Mouse (Mus musculus): ENCODE measurements at regions not wholly inside any gene's neighbourhood (a gene's known extent, or its start where the extent isn't known, plus 50 kb on each side); places are given as distances from the start of the nearest gene placed in this dataset.

DNA sequence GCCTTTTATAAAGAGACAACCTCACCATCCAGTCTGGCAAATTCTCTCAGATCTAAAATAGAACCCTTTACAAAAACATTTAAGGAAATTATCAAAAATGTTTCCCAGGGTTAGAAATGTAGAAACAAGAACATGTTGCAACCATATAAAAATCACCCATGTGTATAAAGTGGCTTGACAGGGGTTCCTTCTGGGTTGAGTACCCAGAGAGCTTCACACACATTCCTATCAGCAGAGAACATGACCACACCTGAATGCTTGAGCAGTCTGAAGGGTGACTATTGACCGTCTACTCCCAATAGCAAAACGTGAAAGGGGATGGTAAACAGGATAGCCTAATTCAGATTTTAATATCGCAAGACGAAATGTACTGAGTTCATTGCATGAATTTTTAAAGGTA, 57.8 kb upstream of the Zfand5 start:
- DNase-seq = no peak

DNA sequence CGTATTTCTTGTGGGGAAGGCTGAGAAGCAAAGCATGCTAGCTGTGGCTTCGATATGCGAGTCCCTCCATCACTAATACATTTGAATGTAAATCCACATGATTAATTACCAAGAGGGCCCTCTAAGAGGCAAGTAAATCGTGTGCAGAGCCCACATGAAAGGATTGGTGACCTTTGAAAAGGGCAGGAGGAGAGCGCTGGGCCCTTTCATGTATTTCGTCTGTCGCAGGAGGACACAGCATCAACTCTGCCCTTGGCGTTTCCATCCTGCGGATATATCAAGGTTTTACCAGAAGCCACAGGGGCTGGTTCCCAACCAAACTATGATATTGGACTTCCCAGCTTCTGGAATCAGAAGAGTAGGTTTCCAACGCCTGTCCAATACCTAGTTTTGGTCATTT, 78.6 kb upstream of the Zfand5 start:
- no peak for DNase-seq

DNA sequence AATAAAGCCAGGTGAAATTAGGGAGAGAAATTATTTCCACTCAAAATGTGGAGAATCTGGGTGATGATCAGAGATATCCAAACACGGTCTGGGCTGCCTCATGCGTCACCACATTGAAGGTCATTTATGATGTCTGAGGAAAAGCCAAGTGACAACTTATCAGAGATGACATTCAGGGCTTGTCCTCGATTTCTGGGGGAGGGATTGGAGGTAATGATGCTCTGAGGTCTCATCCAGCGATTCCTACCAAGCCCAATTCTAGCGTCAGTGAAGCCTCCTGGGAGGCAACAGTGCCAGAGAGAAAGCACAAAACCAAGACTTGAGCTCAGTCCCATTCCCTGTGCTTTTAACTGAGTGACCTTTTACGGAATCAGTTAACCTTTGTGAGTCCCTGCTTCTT, 79.5 kb upstream of the Zfand5 start:
- no peak for DNase-seq

DNA sequence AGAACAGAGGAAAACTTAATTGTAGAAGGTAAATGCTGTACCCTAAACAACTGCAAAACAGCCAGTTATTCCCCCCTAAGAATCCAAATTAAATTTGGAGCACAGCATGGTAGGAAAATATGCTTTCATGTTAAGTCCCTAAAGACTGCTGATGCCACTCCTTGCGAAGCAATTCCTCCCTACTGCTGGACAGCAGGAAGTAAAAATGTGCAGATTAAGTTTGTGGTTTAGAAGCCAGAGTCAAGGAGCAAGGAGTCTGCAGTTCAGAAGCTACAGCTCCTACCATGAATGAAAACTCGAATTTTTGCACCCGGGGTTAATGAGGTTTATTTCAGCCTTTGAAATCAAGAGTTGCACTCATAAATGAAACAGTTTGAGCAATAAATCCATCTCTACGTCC, 82.9 kb upstream of the Zfand5 start:
- no peak for DNase-seq

DNA sequence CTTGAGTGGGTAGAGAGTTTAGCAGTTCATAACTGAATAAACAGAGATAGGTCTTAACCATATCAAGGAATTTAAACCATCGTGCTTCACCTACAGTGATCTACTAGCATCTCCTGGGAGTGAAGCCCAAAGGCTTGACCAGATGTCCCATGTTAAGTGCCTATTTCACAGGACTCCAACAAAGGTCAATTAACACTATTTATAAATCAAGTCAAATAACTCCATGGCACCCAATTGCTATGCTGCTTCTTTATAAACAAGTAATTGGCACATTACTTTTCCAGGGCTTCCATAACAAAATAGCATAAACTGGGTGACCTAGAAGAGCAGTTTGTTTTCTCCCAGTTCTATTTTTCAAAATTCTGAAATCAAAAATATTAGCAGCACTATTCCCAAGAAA, 85.4 kb upstream of the Zfand5 start:
- no peak for DNase-seq

GRCm38 (mm10) chr19:21186016-21186415, 86.1 kb upstream of the Zfand5 start:
- peak; percentile 62 for DNase-seq

DNA sequence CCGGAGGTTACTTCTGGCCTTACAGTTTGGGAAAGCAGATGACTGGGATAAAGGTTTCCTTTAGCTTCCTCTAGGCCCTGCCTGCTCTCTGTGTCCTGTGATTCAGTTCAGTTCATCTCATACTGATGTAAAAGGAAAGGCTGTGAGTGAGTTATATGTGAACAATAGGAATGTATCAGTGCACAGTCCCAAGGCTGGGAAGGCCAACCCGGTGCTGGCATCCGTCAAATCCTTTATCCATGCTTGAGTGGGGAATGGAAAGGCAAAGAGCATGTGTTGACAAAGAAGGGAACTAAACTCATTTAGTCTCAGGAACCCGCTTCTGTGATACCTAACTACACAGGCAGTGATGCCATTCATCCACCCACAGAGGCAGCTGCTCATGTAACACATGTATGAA, 89.0 kb upstream of the Zfand5 start:
- no peak for DNase-seq

- no peak for DNase-seq
Measured at GRCm38 (mm10) chr19:21179886-21180285, 92.2 kb upstream of the Zfand5 start.

DNA sequence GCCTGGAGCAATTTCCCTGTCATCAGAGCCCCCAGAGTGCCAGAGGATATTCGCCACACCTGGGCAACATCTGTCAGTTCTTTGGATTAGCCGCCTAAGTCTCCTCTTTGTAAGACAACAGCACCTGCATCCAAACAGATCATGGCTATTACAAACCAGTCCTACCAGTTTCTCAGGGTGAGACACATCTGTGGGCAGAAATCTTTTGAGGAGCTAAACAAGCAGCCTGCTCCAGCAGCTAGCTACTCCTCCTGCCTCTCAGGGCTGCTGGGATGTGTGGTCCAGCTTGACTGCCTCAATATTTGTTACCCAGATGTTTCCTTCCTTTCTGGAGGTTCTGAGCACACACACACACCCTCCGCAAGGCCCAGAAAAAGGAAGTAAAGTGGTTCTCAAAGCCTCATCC, 96.6 kb upstream of the Zfand5 start:
- DNase-seq = no peak

DNA sequence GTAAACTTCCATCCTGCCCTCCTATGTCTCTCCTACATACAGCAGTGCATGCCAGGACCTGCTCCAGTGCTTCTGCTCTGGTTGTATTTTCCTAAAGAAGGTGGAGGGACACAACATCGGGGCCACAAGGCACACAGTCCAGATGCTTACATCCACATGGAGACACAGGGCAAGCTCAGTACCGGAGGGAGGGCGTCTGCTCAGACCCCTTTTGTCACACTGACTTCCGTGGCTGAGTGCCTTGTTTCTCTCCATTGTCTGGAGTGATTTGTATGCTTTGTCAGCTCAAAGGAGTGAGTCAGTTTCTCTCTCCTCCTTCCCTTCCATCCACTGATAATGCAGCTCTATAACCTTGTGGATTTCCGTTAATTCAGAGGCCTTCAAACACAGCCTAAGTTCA, 97.4 kb upstream of the Zfand5 start:
- DNase-seq = no peak

DNA sequence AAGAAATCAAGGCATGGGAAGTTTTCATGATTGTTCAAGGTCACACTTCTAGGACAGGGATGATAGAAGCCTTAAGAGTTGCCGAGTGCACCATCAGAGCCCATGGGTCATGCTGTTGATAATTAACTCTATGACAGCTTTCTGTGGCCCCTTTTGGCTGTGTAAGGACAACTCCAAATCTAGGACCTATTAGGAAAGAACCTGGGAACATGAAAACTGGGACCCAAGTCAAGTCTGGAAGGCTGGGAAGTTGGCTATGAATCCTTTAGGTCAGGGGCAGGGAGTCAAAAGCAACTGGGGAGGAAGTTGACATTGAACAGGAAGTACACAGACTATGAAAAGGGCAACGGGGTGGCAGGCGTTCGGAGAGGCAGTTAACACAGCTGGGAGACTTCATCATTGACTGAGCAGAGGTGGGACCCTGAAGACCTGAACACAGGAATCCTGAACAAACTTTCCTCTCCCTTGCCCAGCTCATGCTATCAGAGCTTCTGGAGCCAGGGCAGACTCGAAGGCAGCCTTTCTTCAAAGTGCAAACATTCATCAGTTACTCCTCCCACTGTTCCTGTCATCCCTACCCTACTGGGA, 98.1 kb upstream of the Zfand5 start:
- peak; percentile 51 for DNase-seq

- no peak for DNase-seq
Measured at GRCm38 (mm10) chr19:21171191-21171590, 100.9 kb upstream of the Zfand5 start.

DNA sequence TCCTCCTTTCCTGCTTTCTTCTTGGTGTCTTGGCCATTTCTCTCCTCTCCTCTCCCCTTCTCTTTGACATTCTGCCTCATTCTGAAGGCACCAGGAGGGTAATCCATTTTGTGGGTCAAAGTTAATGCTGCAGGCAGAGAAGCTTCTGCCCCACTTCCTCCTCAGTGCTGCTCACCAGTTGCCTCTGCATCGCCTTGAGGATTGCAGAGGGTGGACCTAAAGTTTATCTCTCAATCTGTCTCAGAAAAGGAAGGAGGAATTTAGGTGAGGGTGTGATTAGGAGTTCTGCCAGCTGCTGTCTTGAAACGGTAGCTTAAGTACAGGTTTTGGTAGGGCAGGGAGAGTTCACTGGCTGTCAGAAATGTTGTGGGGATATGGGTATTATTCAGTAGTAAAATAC, 101.3 kb upstream of the Zfand5 start:
- DNase-seq = no peak

GRCm38 (mm10) chr19:21166939-21167338, 105.1 kb upstream of the Zfand5 start:
- peak; percentile 39 for DNase-seq

DNA sequence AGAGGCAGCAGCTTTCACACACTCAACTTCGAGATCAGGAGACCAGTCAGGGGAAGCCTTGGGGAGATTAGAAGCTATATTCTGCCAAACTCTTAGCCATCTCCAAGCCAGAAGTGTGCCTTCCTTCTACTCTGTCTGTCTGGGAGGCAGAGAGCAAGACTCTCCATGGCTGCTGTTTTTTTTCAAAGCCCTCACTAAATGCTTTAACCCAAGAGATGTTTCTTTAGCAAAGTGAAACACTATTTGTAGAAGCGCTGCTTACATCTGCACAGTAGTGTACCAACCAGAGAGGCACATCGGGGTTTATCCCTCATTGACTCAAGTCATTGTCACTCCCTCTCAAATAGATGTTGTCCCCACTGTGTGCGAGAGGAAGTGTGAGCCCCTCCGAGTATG, 105.6 kb upstream of the Zfand5 start:
- DNase-seq = no peak

DNA sequence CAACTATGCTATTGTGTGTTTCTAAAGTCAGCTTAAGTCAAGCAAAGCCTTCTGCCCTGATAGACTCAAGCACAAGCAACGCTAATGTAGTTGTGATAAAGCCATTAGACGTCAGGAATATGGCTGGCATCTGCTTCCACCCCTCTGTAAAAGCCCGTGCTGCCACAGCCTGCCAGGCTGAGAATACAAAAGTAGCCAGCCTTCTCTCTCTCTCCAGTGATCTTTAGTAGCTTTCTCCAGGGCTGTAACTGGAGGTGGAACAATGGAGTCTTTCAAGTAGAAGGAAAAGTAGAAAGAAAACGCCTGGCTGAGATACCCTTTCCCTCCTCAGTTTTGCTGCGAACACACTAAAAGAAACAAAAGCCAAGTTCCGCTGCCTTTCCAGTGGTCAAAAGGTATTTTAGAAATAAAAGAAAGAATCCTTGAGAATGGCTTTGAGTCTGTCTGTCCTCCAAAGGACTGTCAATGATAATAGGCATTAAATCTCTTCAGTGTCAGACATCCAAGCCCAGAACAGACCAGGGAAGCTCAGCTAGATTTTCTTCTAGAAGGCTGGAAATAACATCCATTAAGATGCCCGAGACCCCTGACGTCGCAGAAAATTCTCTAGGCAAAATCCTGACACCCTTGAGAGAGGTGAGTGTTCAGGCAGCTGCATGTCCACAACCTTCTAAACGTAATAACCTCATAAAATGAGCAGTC, 106.2 kb upstream of the Zfand5 start:
- DNase-seq = no peak

- no peak for DNase-seq
Measured at GRCm38 (mm10) chr19:21163978-21164377, 108.1 kb upstream of the Zfand5 start.

DNA sequence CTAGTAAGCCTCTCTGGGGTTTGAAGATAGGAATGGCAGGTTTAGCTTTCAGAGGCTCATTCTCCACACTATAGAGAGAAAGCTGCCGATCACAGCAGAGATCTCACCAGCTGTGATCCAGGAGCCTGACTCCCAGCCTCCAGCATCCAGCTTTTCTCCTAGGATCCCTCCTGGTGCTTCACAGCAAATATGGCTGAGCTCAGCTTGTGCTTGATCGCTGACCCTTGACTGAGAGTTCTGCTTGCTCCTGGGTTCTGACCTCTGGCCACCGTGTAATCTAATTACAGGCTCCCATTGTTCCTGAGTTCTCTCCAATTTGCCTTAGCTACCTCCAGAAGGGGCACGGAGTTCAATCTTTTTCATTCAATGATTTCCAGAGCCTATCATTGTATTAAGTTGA, 111.1 kb upstream of the Zfand5 start:
- DNase-seq = peak; percentile 90

DNA sequence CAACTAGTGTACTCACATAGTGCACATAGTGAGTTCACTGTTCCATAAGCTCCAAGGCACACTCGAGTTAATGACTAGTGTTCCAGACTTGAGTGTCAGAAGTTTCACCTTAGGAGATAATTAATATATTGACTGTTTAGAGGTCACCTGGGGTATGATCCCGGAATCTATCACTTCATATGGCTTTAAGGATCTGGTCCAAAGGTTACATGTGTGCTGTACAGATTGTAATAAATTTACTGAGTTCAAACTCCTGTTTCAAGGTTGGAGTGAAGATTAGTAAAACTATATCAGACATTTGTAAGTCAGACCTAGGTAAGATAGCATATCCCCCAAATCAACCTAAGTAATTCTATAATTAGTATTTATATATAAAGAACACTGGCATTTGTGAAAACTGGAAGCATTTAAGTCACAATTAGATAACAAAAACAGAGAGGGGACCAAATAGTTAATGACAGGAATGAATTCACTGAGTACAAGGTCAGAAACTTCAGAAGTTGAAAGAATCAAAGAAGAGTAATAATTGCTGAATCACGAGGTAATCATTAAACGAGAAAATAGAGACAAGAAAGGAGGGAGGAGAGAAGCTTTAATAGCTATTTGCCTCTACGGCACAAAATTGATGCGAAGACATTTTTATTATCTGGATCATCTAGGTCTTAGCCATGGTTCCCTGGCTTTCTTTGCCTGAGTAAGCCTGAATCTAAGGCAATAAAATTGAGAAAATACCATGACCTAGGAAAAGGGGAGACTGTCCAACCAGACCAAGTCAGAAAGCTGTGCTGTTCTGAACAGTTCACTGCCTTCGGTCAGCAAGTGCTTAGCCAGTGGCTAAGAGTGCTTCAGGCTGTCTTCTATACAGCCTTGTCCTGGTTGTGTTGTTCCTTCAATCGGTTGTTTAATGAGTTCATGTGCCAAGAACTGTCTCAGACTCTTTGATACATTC, 112.6 kb upstream of the Zfand5 start:
- peak; percentile 72 for DNase-seq

GRCm38 (mm10) chr19:21154162-21154561, 117.9 kb upstream of the Zfand5 start:
- no peak for DNase-seq

GRCm38 (mm10) chr19:21152027-21152426, 120.1 kb upstream of the Zfand5 start:
- no peak for DNase-seq

GRCm38 (mm10) chr19:21150849-21151248, 121.2 kb upstream of the Zfand5 start:
- DNase-seq = no peak

DNA sequence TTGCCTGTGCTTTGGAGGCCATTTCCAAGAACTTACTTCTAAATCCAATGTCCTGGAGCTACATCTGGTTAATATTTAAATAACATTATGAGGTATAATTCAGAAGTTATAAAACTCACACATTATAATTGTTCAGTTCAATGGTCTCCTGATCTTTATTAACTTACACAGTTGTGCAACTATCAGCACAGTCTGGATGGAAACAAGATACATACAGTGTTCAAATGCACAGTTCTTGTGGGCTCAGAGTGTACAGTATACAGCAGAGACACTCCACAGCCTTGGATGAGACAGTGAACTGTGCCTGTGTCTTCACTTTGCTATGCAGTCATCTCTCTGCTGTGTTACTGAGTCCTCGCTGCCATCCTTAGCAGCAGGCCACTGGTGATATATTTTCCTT, 121.8 kb upstream of the Zfand5 start:
- no peak for DNase-seq

- DNase-seq = no peak
Measured at GRCm38 (mm10) chr19:21146860-21147390, 125.2 kb upstream of the Zfand5 start.
